Mouse (Mus musculus) ES-Bruce4 (cell line): Measurements from ENCODE around the gene Plekhf1.

Experiments used
- CTCF ChIP-seq: IDR thresholded peaks from one replicate; pipeline ENCODE4 v1.8.1; 2011; ENCODE audit warnings: low read depth, low read length
- POLR2A ChIP-seq: IDR thresholded peaks from one replicate; pipeline ENCODE4 v1.8.1; 2011; ENCODE audit warnings: low read length; ENCODE audit not compliant: insufficient read depth

- TF ChIP-seq CTCF, result no peak
- TF ChIP-seq POLR2A, result no peak
Measured at GRCm38 (mm10) chr7:38215281-38215680, 12.5 kb downstream of the Plekhf1 start.
